Mouse (Mus musculus) mouse embryonic stem cell (cell line): ENCODE data around the gene Dnajc13.

Experiments used
- in situ Hi-C, 2 experiments: fragments of 300-500 bp; cut with MboI; formaldehyde crosslinking; loops; 1 replicate in 1 of 2; 3 replicates in 1 of 2; pipeline ENCODE4 v1.14.3; 2019 to 2020; ENCODE audit warnings: low sequenced_read_pairs in 2 of 2, low pct_unique_long_range_greater_than_20kb in 1 of 2, mixed read lengths in 1 of 2; ENCODE audit not compliant: unreplicated experiment in 1 of 2

Gene Dnajc13

DNA sequence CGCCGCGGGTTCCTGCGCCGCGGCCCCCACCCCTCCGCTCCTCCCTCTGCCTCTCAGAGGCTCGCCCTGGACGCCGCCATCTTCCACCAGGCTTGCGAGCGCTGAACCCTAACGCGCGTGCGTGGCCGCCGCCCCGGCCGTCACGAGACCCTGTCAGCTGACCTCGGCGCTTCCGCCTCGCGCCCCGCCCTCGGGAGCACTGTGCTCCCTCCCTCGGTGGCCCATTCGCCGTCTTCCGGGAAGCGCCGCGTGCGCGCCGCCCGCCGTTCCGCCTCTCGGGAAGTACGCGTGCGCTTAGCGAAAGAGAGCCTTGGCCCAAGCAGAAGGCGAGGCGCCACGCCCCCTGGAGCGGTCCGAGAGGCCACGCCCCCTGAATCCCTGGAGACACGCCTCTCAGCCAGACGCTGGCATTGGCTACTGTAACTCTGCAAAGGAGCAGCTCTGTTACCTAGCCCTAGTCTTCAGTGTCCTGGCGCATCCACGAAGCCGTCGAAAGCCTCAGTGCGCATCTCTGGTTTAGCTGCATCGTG lies at the start of gene Dnajc13:
TSS of gene Dnajc13 (minus strand) at position 108 of the 530 bp plus-strand sequence.
- in situ Hi-C loops, result no loop called here

GRCm38 (mm10) chr9:104306734-104307133 lies 44.0 kb upstream of the Dnajc13 start:
- in situ Hi-C loops, result no loop called here

- in situ Hi-C loops, result no loop called here
Measured at GRCm38 (mm10) chr9:104305333-104306111, 42.8 kb upstream of the Dnajc13 start.

DNA sequence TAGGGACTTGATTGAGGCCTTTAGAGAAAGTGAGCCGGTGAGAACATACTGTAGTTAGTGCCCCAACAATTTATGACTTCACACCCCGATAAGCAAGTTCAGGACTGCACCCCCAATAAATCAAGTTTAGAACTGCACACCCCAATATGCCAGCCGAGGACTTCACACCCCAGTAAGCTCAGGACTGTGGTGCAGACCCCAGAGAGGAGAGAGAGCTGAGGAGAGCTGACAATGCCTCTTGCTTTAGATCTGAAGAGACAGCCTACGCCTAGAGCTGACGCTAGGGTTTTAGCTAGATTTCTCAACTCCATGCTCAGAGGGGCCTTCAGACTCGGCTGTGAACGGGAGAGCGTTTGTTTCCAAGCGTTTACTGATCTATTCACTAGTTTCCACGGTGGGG lies 42.1 kb upstream of the Dnajc13 start:
- in situ Hi-C loops, result no loop called here

GRCm38 (mm10) chr9:104304376-104304775 lies 41.6 kb upstream of the Dnajc13 start:
- in situ Hi-C loops, result no loop called here

DNA sequence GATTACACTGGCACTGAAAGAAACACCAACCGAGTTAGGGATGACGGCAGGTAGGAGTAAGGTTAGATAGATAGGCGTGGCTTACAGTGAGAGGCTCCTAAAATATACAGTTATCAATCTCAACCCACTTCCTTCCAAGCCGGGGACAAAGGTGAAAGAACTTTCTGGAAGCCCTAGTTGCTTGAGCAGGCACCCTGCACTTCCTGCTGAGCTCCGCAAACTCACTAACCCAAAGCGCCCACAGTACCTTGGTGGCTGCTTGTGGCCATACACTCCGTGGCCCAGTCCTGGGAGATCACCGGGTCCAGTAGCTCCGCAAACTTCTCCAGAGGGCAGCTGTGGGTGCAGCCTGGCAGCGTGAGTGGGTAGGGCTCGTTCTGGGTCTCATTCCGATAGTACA lies 37.8 kb upstream of the Dnajc13 start:
- in situ Hi-C loops, result no loop called here

- in situ Hi-C loops, result no loop called here
Measured at GRCm38 (mm10) chr9:104297041-104297440, 34.3 kb upstream of the Dnajc13 start.

DNA sequence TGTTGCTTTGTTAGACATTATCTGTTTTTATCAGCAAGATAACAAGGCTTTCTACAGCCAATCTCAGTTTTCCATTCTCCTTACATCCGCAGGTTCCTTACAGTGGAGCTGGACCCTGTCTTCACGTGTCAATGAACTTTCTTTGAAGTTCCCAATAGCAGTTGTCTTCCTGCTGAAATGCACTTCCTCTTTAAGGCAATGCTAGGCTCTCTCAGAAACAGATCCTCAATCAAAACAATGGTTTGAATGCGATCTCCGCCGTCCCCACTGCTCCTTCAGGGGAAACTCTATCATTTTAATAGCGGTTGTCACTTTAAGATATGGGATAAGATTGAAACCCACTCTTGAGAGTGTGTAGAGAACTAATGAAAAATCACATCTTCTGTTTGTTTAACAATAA lies 22.2 kb upstream of the Dnajc13 start:
- in situ Hi-C loops, result no loop called here

DNA sequence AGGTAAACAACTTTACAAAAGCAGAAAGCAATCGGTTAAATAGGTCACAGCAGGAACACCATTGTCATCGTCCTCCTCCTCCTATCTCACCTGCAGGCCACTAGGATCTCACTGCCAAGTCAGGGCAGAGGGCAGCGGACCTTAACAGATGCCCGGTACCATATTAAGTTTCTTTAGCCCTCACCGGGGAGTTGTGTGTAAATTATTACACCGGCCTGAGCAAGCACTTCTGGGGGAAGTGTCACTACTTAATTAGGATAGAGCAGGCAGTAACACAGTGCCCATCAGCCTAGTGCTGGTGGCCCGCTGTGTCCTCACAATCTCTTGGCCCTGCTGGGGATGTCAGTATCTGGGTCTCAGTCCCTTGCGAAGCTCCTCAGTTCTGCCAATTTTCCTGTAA lies 19.8 kb upstream of the Dnajc13 start:
- in situ Hi-C loops, result no loop called here

GRCm38 (mm10) chr9:104281737-104282136 lies 19.0 kb upstream of the Dnajc13 start:
- in situ Hi-C loops, result no loop called here

- in situ Hi-C loops, result no loop called here
Measured at GRCm38 (mm10) chr9:104280725-104281495, 18.2 kb upstream of the Dnajc13 start.

GRCm38 (mm10) chr9:104277528-104278162 lies 14.9 kb upstream of the Dnajc13 start:
- in situ Hi-C loops, result no loop called here

DNA sequence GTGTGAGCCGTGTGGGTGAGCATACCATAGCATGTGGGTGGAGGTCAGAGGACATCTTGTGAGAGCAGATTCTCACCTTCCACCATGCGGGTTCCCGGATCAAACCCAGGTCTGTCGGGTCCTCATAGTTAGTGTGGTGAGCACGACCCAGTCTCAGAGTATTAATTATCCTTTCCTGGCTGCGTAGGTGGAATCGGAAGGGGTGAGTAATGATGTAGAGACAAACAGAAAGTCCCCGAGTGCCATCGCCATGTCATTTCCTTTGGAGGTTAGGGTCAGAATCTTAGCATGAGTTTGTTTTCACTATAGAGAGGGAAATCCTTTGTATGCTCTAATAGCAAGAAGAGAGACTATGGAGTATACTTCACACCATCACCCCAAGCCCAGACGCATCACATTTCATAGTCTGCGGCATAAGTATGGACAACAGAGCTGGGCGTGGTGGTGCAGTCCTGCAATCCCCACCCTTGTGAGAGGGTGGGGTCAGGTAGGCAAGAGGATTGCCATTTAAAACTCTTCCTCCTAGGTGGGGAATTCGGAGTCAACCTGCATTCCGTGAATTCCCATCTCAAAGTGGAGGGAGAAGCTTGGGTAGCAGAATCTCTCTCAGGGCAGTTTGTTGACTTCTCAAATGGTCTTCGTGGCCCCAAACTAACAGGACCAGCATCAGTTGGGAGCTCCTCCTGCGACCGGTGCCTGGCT lies 12.5 kb upstream of the Dnajc13 start:
- in situ Hi-C loops, result no loop called here

GRCm38 (mm10) chr9:104272057-104272456 lies 9.3 kb upstream of the Dnajc13 start:
- in situ Hi-C loops, result no loop called here

- in situ Hi-C loops, result no loop called here
Measured at GRCm38 (mm10) chr9:104271642-104272041, 8.9 kb upstream of the Dnajc13 start.

- in situ Hi-C loops, result no loop called here
Measured at GRCm38 (mm10) chr9:104269944-104270343, 7.2 kb upstream of the Dnajc13 start.

- in situ Hi-C loops, result no loop called here
Measured at GRCm38 (mm10) chr9:104269349-104269871, 6.7 kb upstream of the Dnajc13 start.

- in situ Hi-C loops, result no loop called here
Measured at GRCm38 (mm10) chr9:104264567-104264966, 1.8 kb upstream of the Dnajc13 start.
